Mouse (Mus musculus): Measurements from ENCODE around the gene Gm29797.

GRCm38 (mm10) chr2:181632624-181633023 is 24.2 kb upstream of the Gm29797 start:
- TF ChIP-seq CTCF (IDR thresholded peaks at IDR 0.05; ENCODE audit: extremely low read depth, insufficient read depth, insufficient read length, insufficient replicate concordance) (no peak), POLR2A (IDR thresholded peaks at IDR 0.05; ENCODE audit: low read depth, low read length) (no peak)

Data from spleen, adult 2 months (tissue).